Mouse (Mus musculus) midbrain, embryonic 14.5 days (tissue): ENCODE results near the gene Vmn2r21. TPM values are rescaled to one million over a fixed set of nuclear protein-coding genes. Genes with fewer than 3 reads are reported as not detected.

ENCODE experiments used
- polyA plus RNA-seq: library from polyadenylated mRNA; unstranded; fragments of >200 nt; fragmentation: Nextera tagmentation; extraction: Ambion mirVana; gene quantifications from 2 replicates; pipeline ENCODE4 v1.2.1, GENCODE M21; 2014

The Vmn2r21 gene
- polyA plus RNA-seq, 1 experiment from 2014 or later = not detected

Other genes with a start within 250 kb of the Vmn2r21 start
- gene Clec4e, start 243.5 kb downstream of the Vmn2r21 start, polyA plus RNA-seq = not detected in 2 replicates
- not detected in 2 replicates for gene Vmn2r19, start 225.1 kb downstream of the Vmn2r21 start, polyA plus RNA-seq
- not detected in 2 replicates for gene Vmn2r20, start 115.3 kb downstream of the Vmn2r21 start, polyA plus RNA-seq
- gene Vmn2r22, start 117.3 kb upstream of the Vmn2r21 start, polyA plus RNA-seq = not detected in 2 replicates
- not detected in 2 replicates for gene Vmn2r23, start 169.3 kb upstream of the Vmn2r21 start, polyA plus RNA-seq
- not detected in 2 replicates for gene Vmn2r24, start 245.5 kb upstream of the Vmn2r21 start, polyA plus RNA-seq